Mouse (Mus musculus) spleen, adult 12 weeks (tissue): ENCODE measurements around the gene Zfp266.
"Not testable (repeated sequence)": the region's sequence is repeated elsewhere in the genome, so short reads cannot be mapped to it uniquely, and the experiment has no call there.

Source experiments
- DNase-seq: peaks from one replicate; pipeline ENCODE4 v3.0.0; 2022; ENCODE audit warnings: low spot score

Gene Zfp266

DNA sequence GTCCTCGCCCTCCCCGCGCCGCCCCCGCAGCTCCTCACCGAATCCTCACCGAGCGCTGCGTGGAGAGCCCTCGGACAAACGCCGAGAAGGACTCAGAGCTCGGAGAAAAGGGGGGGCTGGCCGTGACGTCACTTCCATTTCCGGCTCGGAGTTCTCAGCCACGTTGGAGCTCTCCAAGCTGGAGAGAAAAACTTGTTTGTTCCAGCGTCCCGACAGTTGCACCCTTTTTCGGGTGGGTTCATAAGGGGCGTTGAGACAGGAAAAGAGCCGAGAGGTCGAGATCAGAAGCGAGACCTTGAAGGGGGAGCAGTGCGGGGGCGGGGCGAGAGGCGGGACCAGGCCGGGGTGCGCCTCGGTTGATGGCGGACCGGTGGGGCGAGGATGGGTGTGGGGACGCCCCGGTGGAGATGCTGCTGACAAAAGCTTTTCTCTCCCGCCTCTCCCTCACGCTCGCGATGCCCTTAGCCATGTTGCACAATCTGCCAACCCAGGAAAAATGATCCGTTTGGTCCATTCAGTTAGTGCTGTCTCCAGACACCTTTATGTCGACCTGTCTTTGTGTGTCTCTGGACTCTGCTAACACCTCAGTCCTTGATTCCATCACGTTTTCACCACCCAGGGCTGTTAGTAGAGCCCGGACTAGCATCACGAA lies at the start of gene Zfp266:
Zfp266 (minus strand) TSS at position 112 of the 652 bp plus-strand sequence.
- DNase-seq: peak; percentile 84

- DNase-seq: not testable (repeated sequence)
These were observed 44.3 kb upstream of the Zfp266 start for GRCm38 (mm10) chr9:20565326-20566030.

DNA sequence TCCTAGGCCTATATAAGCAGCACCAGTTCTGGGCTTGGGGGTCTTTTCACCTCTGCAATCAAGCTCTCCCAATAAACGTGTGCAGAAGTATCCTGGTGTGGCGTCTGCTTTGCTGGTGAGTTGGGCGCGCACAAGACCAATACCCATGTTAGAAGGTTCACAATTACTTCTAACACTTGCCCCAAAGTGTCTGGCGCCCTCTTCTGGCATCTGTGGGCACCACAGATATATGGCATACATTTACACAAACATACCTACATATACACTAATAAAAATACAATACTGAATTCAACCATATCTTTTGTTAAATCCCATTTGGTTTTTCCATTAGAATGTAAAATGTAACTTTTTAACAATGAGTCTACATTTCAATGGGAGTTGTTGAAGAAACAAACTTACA lies 41.0 kb upstream of the Zfp266 start:
- DNase-seq: no peak

DNA sequence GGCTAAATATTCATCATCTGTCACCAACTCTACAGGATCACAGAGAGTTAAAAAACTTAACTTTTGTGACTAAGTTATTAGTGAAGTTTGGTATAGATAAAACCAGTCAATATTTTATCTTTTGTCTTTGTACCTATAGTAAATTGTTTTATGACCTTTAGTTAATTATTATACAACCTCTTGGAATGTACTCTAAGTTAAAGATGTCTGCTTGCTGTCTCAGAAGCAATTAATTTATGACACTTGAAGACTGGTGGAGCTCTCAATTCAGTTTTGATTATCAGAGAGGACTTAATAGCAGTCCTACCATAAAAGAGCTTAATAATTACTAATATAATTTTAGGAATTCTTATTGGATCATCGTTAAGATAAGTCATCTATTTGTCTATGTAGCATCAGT lies 31.5 kb upstream of the Zfp266 start:
- DNase-seq: no peak

- DNase-seq: no peak
These were observed 30.6 kb upstream of the Zfp266 start for GRCm38 (mm10) chr9:20551781-20552275.

- no peak for DNase-seq
These were observed 23.9 kb upstream of the Zfp266 start for GRCm38 (mm10) chr9:20545151-20545550.

- DNase-seq: peak; percentile 37
These were observed 23.0 kb upstream of the Zfp266 start for GRCm38 (mm10) chr9:20544070-20544821.

DNA sequence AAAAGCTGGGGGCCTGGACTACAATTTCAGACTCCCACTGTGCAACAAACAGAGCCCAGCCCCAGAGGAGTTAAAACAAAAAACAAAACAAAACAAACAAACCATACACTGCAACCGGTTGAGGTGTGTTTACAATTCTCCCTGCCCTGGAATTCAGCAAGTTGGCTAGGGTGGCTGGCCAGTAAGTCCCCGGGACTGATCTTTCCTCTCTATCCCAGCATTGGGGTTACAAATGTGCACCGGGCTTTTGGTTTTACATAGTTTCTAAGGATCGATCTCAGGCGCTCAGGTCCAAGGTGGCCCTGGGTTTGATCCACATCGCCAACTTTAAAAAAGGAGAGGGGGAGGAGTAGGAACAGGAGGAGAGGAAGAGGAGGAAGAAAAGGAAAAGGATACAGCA lies 22.3 kb upstream of the Zfp266 start:
- DNase-seq: no peak

DNA sequence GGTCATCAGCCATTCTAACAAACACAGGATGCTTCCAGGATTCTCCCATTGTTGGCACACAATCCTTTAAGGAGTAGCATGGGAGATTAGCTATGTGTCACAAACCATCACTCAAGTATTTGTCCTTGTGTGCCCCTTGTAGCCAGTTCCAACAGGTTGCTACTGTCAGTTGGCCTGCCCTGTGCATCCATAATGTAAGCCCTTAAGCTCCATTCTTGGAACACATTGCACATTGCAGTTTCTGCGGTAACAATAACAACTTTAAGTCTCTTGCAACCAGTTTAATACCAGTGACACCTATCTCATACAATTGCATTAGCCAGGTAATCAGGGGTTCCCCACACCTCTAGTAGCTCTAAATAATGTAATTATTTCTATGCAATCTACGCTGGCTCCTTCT lies 15.4 kb upstream of the Zfp266 start:
- DNase-seq: no peak

DNA sequence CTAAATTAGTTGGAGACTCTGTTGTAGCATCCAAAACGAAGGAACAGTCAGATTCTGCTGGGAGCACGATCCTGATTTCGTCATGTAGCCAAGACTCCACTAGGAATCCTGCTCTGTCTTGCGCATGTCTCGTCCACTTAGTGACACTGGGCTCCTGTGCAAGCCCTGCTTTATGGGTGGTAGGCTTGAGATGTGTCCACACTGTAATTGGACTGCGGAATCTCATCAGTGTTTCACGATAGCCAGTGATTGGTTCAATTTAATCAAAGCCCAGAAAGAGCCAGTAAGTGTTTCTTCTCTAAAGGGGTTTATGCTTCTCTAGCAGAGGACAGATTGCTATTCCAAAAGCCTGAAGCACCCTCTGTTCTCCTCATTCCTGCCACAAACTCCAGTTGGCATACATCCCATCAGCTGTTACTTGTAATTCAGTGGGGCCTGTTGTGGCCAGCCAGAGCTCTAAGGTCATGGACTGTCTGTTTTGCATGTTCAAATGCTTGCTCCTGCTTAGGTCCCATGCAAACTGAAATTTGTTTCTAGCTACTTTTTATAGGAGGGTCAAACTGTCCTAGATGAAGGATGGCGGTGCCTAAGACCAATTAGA lies 13.2 kb upstream of the Zfp266 start:
- DNase-seq: no peak

DNA sequence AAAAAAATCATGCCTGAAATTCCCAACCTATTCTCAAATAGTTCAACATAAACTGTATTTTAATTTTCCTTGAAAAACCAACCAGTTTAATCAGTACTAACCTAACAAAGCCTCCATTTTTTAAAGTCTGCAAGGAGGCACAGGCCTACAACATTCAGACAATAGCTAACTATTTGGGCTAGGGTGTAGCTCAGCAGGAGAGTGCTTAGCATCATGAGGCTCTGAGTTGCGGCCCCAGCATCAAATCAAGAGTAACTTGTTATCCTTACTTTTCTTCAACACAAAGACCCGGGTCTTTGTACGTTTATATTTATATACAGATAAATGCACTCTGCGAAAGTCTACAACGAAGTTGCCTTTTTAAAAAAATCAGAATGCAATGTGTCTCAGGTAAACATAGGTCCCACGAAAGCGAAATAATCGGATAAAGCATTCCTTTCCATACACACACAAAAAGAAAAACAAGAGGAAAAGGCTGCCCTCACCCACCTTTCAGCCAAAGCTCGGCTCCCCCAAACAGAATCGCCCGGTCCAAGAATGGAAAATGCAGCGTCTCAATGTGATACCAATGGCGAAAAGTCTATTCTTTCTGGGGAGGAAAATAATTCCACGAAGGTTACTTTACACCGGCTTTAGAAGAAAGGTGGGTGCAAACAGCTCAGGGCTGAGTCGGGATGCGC lies 546 bp downstream of the Zfp266 start:
- DNase-seq: no peak

- no peak for DNase-seq
These were observed 1.3 kb downstream of the Zfp266 start for GRCm38 (mm10) chr9:20519949-20520348.

DNA sequence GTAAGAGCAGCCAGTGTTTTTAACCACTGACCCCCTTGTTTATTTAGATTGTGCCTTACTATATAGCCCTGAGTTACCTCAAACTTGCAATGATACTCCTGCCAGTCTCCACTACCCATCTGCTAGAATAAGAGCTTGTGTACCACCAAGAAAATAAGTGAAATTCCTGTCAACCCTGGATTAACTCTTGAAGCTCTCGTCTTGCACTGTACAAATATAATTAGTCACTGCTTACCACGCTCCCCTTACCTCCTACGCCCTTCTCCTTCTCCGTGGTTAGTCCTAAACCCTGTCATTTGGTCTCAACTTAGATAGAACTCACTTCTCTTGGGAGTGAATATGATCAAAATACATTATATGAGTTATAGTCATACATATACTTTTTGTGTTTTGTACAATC lies 2.5 kb downstream of the Zfp266 start:
- DNase-seq: no peak

DNA sequence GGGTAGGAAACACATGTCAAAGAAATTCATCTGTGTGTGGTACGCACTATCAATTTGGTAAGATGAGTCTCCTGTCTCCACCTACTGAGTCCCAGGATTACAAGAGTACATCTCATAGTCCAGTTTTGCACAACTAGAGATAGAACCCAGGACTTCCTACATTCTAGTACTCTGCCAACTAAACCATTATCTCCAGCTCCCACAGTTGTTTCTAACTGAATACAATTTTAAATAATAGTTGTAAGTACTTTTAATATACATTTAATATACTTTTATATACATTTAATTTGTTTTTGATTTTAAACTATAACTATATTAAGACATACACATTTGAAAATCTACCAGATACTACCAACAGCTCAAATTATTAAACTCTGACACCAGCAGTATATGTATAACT lies 3.5 kb downstream of the Zfp266 start:
- no peak for DNase-seq

DNA sequence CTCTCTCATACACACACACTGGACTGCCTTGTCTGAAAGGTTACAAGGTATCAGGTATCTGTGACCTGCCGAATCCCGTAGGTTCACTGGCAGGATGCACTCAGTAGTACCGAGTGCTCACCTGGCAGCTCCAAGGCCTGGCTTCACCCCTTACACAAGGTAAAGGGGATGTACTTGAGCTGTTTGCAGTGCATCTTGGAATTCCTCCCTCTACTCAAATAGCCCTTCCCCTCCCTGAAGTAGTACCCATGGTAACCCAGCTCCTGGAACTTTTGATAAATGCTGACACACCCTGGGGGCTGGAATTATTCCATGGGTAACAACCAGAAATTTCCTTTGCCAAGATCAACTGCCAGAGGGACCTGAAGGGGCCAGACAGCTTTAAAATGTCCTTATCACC lies 7.2 kb downstream of the Zfp266 start:
- no peak for DNase-seq

DNA sequence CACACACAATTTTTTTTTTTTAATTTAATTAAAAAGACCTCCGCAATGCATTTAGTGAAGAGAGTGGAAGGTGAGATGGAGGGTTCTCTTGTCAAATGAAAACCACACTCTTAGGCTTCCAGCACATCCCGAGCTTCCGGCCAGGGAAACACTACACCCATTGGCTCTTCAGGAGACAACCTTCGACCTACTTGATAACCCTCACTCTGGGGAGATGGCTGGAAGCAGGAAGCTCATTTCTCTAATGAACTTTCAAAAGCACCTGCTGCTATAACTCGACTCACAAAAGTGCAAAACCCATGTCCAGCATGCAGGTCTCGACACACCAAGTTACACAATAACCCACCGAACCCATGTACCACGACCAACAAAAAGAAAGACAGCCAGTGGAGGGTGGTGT lies 8.5 kb downstream of the Zfp266 start:
- DNase-seq: no peak

GRCm38 (mm10) chr9:20511645-20512044 lies 9.6 kb downstream of the Zfp266 start:
- DNase-seq: no peak

DNA sequence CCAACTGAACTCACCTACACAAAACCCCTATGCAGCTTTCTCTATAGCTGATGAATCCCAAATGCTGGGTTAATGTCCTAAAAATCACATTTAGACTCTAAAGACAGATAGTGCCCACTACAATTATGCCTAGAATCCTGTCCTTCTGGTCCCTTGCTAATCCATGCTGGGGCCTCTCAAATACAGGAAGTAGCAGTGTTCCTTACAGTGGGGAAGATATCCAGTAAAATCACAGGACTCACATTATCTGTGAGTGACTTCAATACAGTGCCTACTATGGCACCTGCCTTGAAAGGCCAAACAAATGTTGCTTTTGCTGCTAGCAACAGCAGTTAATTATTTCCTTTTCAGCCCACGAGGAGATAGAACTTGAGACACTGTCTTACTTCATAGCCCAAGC lies 10.9 kb downstream of the Zfp266 start:
- DNase-seq: no peak

GRCm38 (mm10) chr9:20509676-20510075 lies 11.5 kb downstream of the Zfp266 start:
- DNase-seq: no peak

DNA sequence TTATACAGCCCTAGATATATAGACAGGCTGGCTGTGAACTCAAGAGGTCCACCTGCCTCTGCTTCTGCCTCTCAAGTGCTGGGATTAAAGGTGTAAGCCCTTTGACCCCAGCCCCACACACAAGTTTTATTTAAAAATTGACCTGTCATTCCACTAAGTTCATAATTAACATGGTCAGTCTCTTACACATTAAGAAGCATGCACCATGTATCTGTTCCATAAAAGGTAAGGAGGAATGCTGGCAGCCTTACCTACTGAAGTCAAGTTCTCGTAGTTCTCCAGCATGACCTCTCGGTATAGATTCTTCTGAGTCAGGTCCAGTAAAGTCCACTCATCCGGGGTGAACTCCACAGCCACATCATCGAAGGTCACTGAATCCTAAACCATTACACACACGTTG lies 16.4 kb downstream of the Zfp266 start:
- no peak for DNase-seq

DNA sequence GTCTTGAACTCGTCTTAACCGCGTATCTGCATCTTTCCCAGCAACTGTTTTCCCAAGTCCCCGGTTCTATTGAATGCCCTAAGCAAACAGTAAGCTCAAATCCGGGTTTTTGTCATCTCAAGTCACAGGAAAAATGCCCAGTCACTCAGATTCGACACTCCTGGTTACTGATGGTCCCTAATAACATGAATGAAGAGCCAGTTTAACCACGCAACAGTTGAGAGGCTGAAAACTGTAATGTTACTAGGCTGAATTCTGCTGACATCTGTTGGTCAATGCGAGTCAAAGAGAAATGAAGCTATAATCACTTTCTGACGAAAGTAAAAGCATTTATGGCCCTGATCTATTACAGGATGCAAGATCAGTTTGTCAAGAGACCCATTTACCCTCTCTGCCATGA lies 27.9 kb downstream of the Zfp266 start:
- peak; percentile 10 for DNase-seq
